ENCODE assay signal across 22 mouse cellular contexts in the genomic region with DNA sequence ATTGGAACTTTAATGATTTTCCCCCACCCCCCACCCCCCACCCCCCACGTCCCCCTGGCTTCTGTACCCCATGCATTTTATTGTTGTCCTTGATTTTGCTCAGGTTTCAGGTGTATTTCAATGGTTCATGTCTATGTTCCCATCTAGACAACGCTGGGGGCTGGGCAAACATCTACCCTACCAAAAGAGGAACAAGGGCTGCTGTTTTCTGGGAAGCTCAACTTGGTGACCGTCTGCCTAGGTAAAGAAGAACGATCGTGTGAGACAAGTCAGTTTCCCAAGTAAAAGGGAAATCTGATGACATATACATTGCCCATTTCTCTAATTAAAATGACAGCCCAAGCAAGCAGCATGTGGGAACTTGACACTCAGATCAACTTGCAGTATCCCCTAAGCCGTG.
"Had no signal": no experiment of that assay in that cellular context is flagged by ENCODE, and none has a peak within 500 bp of the region (broad histone marks: within the 10 kb centered on the region; RNA-seq: fewer than 3 reads in every experiment).

No protein-coding gene starts in this region.

- H3K9me3 ChIP-seq: limb, embryonic 10.5 days; limb, embryonic 13.5 days; liver, embryonic 13.5 days; midbrain, embryonic 15.5 days; neural tube, embryonic 12.5 days; neural tube, embryonic 15.5 days; stomach, embryonic 15.5 days had no signal

- H3K4me2 ChIP-seq: limb, embryonic 13.5 days; liver, embryonic 13.5 days; lung, embryonic 14.5 days; midbrain, embryonic 11.5 days; midbrain, embryonic 15.5 days; neural tube, embryonic 12.5 days; neural tube, embryonic 15.5 days; stomach, embryonic 15.5 days had no signal

- H3K27ac ChIP-seq: limb, embryonic 10.5 days; limb, embryonic 13.5 days; liver, embryonic 13.5 days; macrophage; midbrain, embryonic 15.5 days; neural tube, embryonic 12.5 days; neural tube, embryonic 15.5 days; stomach, embryonic 15.5 days had no signal

- ATAC-seq: intestine, postnatal 0 days; lung, postnatal 0 days; midbrain, embryonic 15.5 days had no signal

- H3K9ac ChIP-seq: limb, embryonic 13.5 days; liver, embryonic 13.5 days; lung, embryonic 14.5 days; midbrain, embryonic 15.5 days; neural tube, embryonic 12.5 days; neural tube, embryonic 15.5 days; stomach, embryonic 15.5 days had no signal

- H3K4me3 ChIP-seq: limb, embryonic 10.5 days; limb, embryonic 13.5 days; liver, embryonic 13.5 days; midbrain, embryonic 15.5 days; neural tube, embryonic 12.5 days; neural tube, embryonic 15.5 days; stomach, embryonic 15.5 days had no signal

- DNase-seq: kidney, adult 8-10 months; kidney, postnatal 14 days; kidney, postnatal 4 days; liver; liver, embryonic 13.5 days; lung, embryonic 14.5 days; retina, postnatal 1 day; right cerebral cortex, postnatal 25 days; spleen, adult 18-20 months; thymus, adult 2 months; thymus, postnatal 14 days; thymus, postnatal 4 days had no signal

- H3K27me3 ChIP-seq: limb, embryonic 13.5 days; liver, embryonic 13.5 days; midbrain, embryonic 15.5 days; neural tube, embryonic 12.5 days; neural tube, embryonic 15.5 days; stomach, embryonic 15.5 days had no signal

- H3K36me3 ChIP-seq: limb, embryonic 13.5 days; liver, embryonic 13.5 days; midbrain, embryonic 15.5 days; neural tube, embryonic 12.5 days; neural tube, embryonic 15.5 days; stomach, embryonic 15.5 days had no signal
